Mouse (Mus musculus) spleen, adult 18-20 months (tissue): ENCODE data around the gene Rpl36a.
"Not testable (repeated sequence)": the region's sequence is repeated elsewhere in the genome, so short reads cannot be mapped to it uniquely, and the experiment has no call there.

Experiments
- DNase-seq, 2 experiments: peaks; one replicate each; pipeline ENCODE4 v3.0.0; 2022; ENCODE audit warnings: mixed read lengths in 2 of 2

Rpl36a gene

DNA sequence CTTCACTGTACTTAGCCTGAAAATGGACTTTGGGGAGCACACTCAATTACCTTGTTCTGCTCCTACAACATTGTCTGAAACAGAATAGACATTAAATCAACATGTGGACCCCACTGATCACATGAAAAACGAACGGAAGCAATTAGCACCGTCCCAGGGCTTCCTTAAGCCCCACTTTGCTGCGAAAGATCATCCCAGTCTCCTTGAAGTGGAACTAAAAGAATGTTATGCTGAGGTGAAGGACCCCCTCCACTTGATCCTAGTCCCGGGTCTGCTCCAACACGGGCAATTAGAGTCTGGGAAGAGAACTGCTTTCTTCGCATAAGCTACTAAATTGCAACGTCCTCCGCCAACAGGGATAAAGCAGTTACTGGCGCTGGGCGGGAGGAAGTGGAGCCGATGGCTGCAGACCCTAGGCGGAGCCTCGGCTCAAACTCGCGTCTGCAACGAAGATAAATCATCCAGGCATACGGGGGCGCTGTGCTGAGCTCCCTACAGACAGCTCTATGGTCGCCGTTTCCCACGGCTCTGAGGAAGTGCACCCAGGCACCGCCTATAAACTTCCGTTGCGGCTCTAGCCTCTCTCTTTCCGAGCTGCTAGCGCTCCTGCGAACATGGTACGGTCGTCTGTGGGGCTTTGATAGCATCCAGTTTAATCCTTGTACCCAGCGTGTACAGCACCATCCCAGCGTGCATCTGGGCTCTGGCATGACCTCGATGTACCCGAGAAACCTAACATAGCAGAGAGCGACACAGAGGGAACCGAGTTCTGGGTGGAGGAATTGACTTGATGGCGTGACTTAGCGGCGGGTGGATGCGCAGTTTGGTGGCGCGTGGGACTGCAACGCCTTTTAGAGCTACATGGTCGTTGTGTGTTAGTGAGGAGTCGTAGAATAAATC lies at the start of gene Rpl36a:
Gene Rpl36a, plus strand, starts transcription at position 552 of the 900 bp plus-strand sequence.
- peak; percentile 83 to 86 for DNase-seq

DNA sequence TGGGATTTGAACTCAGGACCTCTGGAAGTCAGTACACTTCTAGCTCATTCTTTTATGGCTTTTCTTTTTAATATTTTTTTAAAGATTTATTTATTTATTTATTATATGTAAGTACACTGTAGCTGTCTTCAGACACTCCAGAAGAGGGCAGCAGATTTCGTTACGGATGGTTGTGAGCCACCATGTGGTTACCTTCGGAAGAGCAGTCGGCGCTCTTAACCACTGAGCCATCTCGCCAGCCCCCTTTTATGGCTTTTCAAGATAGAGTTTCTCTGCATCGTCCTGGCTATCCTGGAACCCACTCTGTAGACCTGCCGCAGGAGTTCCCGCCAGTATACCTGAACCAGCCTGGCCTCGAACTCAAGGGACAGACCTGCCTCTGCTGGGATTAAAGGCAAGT lies 45.7 kb upstream of the Rpl36a start:
- DNase-seq: not testable (repeated sequence)

DNA sequence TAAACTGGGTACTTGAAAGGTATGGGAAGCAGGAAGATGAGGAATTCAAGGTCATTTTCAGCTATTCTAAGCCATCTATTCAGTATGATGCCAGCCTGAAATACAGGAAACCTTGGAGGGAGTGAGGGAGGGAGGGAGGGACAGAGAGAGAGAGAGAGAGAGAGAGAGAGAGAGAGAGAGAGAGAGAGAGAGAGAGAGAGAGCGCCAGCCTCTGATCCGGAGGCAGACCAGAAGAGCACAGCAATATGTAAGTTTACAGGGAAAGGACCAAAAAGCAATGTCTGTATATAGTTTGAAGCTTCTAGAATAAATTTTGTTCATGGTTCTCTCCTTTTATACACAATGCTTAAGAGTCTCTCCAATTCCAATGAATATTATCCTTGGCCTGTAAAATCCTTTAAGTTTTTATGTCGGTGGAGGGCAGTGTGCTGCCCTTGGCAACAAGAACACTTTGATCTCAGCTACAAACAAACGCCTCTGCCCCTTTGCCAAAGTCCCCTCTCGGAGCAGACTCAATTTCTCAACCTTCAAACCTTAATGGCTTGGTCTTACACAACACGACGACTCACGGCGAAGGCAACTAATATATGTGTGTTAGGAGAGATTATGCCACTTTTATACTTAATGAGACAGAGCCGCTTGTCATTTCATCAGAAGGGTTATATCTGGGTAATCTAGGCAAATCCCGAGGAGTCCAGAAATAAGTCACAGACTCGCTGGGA lies 44.9 kb upstream of the Rpl36a start:
- no peak for DNase-seq

DNA sequence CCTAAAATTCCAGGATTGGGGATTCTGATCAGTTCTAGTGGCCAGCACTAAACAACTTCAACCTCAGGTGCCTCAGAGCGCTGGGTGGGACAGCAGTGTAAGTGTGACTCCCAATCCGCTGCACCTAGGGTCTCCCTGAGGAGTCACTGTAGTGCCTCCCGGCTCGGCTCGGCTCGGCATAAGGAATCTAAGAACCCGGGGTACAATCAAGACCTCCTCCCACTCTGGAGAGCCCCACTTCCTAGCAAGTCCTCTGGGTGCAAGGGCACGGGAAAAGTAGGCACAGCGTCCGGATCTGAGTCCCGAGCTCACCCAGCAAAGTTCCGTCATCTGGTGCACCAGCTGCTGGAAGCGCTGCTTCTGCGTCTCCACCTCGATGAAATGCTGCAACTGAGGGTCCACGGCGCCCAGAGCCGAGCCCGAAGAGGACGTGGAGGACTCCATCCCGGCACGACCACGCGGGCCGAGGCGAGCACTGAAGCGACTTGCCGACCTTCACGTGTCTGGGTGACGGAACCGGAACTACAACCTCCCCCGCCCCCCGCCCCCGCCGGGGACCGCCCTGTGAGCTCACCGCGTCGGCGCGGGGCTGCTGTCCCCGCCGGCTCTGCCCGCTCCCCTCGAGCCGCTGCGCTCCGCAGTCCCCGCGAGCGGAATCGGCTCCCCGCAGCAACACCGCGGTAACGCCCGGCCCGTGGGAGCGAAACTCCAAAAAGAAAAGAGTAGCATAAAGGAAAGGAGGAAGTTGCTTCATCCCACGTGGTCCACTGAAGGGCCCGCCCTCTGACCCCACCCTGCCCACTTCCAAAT lies 44.1 kb upstream of the Rpl36a start, which contains the start of gene Timm8a1:
Gene Timm8a1, minus strand, starts transcription at position 721 of the 810 bp plus-strand sequence.
- peak; percentile 43 to 55 for DNase-seq

DNA sequence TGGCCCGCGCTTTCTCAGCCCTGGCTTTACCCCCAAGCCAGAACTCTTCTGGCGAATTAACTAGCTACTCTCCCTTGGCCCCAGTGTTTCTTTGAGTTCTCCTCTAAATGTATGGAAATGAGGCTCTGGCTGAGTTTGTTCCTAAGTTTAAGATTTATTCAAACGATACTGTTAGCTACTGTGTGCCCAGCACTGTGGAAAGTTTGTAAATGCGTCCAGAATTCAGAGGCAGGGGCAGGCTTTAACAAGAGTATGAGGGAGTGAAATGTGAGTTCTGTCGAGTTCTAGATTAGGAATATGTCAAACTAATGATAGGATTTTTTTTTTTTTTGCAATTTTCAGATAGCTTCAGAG lies 43.5 kb upstream of the Rpl36a start:
- no peak for DNase-seq

DNA sequence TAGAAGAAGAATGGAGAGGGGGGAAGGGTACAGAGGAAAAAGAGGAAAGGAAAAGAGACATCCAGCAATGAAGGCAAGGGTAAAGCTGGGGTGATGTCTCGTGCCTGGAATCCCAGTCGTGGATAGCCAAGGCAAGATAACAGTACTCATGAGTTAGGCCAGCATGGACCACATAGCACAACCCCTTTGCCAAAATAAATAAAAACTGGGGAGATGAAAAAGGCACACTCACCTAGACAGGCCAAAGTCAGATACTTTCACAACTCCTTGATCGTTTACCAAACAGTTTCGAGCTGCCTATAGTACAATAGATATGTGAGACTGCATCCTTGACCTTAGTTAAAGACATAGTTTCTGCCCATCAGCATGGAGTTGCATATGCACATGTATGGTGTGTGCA lies 38.1 kb upstream of the Rpl36a start:
- DNase-seq: no peak

DNA sequence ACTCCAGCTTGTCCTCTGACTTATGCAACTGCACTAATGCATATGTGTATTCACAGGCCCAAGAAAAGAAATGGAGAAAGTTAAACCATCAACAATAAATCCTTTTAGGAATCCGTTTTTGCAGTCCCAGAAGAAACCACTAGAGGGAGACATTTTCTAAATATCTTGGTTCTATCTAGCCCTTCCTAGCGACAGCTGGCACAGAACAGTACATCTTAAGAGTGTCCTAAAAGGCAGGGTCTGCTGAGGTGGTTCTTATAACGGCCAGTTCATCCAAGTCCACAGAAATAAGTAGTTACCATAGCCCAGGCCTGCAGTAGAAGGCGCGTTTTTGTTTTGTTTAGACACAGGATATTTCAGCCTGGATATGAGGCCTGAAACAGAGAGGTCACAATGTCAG lies 34.6 kb upstream of the Rpl36a start:
- no peak for DNase-seq

DNA sequence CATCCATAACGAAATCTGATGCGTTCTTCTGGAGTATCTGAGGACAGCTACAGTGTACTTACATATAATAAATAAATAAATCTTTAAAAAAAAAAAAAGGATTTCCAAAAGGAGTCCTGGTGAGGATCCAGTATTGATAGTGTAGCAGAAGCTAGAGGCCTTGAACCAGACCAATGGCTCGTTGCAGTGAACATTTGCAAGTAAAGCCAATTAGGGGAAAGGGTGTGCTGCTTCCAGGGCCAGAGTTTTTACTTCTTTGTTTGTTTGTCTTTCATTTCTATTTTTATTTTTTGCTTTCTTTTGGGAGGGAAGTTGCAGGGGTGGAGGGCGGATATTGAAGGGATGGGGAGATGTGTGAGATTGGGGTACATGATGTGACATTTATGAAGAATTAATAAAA lies 32.1 kb upstream of the Rpl36a start:
- DNase-seq: no peak

DNA sequence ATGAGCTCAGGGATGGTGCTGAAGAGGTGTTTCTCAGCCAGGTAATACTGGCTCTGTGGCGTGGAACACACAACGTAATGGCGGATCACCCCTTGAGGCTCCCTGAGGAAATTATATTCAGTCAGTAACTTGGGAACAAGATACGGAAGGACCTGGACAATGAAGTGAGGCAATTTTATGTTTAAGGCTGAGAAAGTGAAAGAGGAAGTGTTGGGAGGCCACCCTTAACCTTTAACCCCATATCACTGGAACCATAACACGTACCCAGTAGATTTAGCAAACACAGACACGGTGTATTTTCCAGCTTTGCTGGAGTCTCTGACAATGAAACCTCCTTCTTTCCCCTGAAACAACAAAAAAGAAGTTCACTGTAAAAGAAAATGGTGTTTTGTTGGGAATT lies 31.0 kb upstream of the Rpl36a start:
- no peak for DNase-seq

DNA sequence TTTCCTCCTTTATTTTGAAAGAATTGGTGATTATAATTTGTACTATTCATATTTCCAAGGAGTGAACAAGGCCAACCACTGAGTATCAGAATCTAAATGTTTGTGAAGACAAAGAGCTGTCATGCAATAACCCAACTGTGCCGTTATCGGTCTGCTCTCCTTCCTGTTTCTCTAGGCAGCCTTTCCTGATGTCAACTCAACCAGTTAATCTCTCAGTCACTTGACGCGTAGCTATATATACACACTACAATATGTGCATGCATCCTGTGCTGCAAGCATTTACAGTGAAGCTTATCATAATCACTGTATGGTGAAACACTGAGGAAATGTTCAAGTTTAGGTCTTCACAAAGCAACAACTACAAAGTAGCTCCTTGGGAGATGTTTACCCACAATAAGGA lies 21.1 kb upstream of the Rpl36a start:
- no peak for DNase-seq

DNA sequence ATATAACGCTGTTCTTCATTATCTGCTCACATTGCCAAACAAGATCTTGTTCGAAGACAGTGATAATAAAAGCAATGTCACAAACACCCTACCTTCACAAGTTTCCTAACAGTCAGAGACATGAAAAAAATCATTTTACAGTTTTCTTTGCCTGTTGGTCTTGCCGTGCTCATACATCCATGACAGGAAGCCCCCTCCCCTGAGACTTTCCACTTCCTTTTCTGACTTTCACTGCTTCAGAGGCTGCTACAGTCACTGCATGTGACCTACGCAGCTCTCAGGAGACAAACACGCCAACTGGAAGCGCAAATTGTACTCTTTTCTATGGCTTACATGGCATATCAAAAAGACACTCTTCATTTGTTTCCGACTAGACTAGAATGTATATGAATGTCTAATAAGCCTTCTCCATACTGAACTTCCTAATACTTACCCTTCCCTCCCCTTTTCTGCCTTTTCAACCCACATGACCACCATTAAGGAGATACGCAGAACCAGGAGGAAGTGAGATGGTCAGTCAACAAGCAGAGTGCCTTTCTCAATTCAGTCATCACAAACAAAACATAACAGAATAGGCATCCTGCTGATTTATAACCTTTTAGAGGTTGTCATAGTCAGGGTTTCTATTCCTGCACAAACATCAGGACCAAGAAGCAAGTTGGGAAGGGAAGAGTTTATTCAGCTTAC lies 18.8 kb upstream of the Rpl36a start:
- DNase-seq: peak; percentile 16 to 23

DNA sequence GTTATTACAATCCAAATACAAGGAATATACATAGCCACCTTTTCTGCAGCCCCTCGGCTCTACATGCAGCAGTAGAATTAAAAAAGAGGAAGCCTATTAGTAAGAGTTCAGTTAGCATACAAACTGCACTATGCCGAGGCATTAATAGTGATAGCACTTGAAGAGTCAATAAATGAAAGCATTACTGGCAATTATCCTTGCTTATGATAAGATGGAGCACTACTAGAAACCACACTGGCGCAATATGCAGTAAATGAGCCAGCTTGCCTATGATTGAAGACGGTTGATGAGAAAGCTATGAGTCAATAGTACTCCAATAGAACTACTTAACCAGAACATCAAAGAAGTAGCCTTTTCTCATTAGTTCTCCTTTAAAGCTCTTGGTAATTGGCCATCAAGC lies 7.6 kb upstream of the Rpl36a start:
- DNase-seq: no peak

DNA sequence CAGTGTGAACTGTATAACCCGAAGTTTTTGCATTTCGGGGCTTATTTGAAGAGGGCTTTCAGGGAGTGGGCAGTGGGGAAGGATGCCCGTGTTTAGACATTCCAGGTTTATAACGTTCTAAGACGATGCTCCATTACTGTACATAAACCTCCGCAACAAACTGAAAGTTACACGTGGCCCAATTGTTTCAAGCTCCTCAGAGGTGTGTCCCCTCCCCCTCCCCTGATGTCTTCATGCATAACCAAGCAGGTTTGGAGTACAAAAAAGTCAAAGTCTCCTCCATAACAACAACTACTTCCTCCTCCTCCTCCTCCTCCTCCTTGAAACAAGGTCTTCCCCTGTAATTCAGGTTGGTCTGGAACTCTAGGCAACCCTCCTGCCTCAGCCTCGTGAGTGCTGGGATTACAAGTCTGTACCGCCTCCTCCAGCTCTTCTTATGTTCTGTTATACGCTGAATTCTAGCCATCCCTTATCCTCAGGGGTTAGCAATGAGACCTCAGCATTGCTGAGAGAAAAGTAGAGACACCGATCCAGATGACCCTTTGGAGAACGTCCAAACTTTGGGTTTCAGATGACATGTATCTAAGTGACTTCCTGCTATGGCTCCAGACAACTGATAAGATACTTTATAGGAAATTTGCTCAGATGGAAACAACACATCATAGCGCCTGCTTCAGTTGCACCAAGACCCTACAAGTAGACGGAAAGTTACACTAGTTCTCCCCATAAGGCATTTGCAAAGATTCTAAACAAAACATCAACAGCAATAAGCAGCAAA lies 4.7 kb upstream of the Rpl36a start:
- DNase-seq: no peak

DNA sequence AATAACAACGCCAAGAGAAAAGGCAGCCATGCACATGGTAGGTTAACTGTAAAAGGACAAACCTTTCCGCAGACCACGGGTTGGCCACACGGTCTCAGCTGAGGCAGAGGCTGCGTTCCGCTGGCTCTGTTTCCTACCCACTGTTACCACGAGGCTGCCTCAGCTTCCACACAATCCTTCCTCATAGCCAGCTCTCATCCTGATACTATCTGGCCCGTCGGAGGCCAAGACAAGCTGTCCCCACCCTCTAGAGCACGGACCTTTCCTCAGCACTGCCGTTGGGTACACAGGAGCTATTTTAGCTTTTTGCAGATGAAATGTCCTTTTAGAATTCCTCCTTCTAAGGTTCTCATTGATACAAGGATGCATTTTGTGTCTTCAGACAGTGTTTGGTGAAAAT lies 3.2 kb upstream of the Rpl36a start:
- DNase-seq: no peak

DNA sequence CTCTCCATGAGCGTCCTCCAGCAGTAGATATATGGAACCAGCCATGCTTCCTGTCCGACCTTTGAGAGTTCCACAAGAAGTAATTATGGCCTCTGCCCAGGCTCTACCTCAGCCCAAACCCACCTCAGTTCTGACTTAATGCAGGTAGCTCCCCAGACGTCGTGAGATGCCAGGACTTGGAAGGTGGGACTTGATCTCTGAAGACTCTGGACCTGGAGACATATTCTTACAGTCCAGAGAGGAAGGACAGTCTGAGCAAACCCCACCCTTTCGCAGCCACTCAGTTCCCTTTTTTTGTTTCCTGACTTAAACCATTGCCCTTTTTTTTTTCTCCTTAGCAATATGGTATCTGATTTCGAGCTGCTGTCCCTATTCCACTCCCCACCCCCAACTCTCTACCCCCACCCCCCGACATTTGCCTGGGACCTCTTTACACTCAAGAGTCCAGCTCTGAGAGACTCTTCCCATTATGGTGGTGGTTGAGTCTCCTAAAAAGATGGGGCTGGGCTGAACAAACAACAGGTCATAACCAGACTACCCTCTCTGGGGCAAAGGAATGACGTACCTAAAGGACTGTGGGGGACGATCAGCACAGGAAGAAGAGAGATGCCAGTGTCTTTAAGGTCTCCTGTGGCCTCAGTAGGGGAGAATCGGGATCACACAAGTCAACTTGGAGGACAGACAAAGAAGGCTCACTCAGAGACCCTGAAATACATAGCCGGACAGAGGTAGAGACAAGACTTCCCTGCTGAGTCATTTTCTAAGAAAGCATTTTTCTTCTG lies 2.4 kb upstream of the Rpl36a start, which contains the start of gene Btk:
Gene Btk, minus strand, starts transcription at position 683 of the 782 bp plus-strand sequence.
- peak in 1 of 2 experiments; percentile 20 for DNase-seq

DNA sequence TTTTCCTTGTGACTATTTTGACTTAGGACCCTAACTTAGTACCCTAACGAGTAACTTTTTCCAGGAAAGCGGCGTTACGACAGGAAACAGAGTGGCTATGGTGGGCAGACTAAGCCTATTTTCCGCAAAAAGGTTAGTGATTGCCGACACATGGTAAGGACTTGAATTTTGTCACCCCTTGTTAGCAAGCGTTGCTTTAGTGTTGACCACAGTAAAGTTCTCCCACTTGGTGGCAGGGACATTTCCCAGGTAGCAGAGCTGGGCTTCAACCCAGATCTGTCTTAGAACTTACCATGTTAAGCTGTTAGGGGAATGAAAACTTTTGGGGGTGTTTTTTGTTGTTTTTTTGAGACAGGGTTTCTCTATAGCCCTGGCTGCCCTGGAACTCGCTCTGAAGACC lies 993 bp downstream of the Rpl36a start:
- no peak for DNase-seq

DNA sequence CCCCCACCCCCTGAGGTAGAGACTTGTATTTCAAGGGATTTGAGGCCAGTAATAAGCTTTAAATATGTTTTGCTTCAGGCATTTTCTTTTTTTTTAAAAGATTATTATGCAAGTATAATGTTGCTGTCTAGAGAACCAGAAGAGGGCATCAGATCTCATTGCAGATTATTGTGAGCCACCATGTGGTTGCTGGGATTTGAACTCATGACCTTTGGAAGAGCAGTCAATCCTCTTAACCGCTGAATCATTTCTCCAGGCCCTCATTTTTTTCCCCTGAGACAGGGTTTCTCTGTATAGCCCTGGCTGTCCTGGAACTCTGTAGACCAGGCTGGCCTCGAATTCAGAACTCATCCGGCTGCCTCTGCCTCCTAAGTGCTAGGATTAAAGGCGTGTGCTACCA lies 2.8 kb downstream of the Rpl36a start:
- DNase-seq: no peak

DNA sequence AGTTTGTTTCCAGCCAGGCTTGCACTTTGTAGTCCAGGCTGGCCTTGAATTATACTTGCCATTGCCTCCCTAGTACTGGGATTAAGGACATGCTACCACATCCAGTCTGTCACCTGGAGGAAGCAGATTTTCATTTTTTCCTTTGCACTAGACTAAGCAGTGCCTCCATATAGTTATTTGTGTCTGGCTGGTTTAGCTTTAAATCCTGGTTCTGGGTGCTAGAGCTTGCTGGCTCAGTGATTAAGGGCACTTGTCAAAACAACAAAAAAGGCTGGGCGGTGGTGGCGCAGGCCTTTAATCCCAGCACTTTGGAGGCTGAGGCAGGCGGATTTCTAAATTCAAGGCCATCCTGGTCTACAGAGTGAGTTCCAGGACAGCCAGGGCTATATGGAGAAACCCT lies 3.5 kb downstream of the Rpl36a start:
- no peak for DNase-seq

DNA sequence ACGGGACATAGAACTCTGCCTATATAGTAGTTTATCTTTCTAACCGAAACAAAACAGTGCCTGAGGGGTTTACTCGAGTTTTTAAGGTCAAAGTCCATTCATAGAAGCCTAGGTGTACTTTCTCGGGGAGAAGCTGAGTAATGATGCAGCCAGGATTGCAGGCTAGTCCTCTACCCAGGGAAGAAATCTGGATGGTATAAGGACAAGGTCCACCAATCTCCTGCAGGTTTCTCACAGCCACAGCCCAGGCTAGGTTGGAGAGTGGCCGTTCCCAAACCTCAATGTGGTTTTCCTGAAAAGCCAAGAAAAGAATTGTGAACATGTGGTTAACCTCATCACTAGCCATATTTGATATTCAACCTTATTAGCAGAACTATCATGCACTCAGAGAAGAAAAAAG lies 4.4 kb downstream of the Rpl36a start:
- no peak for DNase-seq

DNA sequence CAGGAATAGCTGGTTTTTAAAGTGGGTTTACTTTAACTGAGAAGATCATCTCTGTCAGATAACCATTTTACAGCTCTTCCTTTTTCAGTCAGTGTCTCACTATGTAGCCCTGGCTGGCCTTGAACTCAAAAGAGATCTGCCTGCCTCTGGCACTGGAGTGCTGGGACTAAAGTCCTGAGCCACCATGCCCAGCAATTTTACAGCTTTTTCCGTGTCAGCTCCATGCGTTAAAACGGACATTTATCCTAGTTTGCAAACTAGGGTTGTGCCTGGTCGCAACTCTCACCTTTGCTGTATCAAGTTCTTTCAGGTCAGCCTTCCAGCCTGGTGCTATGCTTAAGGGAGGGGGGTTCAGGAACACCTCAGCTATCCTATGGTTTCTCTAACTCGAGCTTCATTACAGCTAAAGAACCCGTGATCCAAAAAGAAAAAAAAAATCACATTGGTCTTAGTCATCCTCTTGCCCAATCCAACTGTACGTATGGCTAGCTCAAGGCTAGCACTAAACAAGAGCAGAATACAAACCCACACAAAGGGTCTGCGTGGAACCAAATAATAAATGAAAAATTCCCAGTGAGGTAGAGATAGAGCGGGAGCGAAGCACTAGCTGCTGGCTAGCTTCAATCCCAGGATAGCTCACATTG lies 14.6 kb downstream of the Rpl36a start:
- no peak for DNase-seq
